Mouse (Mus musculus): ENCODE data around the gene Cd59b. TPM values are rescaled to one million over a fixed set of nuclear protein-coding genes. Genes with fewer than 3 reads are reported as not detected.

The Cd59b gene
- 0.71 and 2.7 TPM in 2 replicates for polyA plus RNA-seq (2012; rRNA removed; ENCODE audit: low replicate concordance)

DNA sequence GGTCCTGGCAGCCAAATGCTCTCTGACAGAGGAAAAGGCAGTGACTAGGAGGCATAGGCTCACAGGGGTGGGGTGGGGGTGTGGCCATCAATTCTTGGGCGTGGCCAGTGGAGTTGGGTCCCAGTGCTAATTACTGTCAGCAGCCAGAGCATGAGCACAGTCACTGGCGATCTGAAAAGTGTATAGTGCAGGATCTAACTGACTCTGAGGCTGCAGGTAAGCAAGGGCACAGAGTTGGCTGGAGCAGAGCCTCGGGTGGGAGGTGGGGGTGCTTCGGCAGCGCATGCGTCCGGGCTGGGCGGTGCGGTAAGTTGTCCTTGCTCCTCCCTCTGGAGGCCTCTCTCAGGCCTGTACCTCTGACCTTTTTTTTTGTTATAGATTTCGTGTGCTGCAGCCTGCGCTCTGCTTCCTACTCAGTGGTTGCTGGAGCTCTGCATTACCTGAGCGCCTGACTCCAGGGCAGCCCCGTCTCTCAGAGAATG lies at the start of gene Cd59b:
Gene Cd59b (plus strand): TSS at position 146 of the 482 bp plus-strand sequence.

DNA sequence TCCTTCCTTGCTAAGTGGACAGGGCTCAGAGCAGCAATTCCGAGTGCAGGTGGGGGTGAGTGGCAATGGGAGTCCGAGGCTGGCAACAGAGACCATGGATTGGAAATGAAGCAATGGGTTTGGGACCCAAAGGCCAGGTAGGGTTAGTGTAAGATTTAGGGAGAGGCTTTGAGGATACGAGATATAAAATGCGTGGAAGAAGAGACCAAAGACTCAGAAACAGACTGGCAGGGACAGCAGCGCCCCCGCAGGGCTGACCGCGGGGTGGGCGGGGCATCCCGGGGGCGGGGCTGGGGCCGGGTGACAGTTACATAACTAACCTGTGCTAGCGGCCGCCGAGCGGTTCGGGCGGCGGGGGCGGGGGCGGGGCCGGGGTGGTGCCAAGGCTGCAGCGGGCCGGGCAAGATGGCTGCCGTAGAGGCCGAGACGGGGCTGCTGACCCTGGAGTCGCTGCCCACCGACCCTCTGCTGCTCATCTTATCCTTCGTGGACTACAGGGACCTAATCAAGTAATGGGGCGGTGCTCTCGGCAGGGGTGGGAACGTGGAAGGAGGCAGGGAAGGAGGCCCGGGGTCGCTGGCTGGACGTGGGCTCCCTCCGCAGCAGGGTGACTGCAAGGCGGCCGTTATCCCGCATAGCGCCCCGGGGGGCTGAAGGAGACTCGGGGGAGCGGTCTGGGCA lies 42.1 kb upstream of the Cd59b start, which contains the start of gene Fbxo3:
Gene Fbxo3 (plus strand): TSS at position 264 of the 681 bp plus-strand sequence.

DNA sequence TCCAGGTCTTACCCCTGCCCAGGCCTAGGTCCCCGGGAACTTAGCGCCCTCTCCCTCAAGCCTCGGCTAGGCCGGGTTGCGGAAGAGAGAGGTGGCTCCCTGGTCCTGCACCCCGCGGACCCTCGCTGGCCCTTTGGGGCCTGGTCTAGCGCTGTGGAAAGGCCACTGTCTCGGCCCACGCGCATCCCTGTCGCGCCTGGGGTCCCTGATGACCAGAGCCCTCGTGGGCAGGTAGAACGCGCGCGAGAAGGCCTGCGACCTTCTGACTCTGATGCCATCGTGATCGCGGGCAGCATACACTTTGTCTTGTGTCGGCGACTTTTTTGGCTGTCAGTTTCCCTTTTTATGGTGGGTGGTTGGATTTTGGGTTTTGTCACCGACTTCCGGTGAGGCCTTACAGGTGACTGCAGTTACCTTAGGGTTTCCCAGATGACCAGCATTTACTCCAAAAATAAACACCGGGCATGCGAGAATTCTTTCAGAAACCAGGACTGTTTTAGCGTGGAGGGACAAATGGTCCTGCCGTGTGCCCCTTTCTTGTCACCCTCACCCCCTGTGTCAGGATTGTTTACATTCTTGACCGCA lies 41.4 kb upstream of the Cd59b start, which contains the start of gene 4931422A03Rik:
Gene 4931422A03Rik (minus strand): TSS at position 223 of the 585 bp plus-strand sequence.

DNA sequence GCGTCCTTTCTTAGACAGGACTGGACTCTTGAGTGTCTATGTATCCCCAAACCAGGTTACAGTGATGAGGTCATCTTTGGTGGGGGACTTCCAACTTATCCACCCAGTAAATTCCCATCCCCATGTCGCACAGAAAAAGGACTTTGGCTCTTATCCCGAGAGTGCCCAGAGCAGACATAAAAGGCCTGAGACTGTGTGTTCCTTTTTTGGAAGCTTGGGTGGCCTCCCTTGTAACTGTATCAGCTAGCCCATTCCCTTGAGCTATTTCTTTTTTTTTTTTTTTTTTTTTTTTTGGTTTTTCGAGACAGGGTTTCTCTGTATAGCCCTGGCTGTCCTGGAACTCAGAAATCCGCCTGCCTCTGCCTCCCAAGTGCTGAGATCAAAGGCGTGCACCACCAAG lies 4.1 kb upstream of the Cd59b start, which contains the start of gene Gm10912:
Gene Gm10912 (plus strand): TSS at position 301 of the 400 bp plus-strand sequence.

DNA sequence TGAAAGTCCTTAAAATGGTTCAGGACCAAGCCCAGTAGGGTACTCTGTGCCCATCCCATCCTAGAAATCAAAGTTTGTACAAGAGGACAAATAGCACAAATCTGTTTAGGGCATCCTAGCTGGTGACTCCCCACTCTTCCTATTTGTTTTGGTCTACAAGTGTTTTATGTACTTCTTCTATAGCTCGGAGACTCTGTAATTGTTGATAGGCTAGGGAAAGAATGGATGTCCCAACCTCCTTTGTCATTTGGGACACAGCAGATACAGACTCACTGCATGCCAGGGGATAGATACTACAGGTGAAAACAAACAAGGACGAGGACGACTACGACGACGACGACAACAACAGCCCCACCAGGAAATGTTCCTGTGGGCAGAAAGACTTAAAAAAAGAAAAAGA lies 1.2 kb upstream of the Cd59b start, which contains the start of gene Gm10799:
Gene Gm10799 (minus strand): TSS at position 101 of the 400 bp plus-strand sequence.

DNA sequence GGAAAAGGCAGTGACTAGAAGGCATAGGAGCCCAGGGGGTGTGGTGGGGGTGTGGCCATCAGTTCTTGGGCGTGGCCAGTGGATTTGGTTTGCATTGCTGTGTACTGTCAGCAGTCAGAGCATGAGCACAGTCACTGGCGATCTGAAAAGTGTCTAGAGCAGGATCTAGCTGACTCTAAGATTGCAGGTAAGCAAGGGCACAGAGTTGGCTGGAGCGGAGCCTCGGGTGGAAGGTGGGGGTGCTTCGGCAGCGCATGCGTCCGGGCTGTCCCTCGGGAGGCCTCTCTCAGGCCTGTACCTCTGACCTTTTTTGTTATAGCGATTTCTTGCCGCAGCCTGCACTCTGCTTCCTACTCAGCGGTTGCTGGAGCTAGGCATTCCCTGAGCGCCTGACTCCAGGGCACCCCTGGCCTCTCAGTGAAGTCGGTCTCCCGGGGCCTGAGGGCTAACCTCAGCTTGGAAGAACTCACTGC lies 26.1 kb downstream of the Cd59b start, which contains the start of gene Cd59a:
Gene Cd59a (plus strand): TSS at position 61 of the 473 bp plus-strand sequence.

DNA sequence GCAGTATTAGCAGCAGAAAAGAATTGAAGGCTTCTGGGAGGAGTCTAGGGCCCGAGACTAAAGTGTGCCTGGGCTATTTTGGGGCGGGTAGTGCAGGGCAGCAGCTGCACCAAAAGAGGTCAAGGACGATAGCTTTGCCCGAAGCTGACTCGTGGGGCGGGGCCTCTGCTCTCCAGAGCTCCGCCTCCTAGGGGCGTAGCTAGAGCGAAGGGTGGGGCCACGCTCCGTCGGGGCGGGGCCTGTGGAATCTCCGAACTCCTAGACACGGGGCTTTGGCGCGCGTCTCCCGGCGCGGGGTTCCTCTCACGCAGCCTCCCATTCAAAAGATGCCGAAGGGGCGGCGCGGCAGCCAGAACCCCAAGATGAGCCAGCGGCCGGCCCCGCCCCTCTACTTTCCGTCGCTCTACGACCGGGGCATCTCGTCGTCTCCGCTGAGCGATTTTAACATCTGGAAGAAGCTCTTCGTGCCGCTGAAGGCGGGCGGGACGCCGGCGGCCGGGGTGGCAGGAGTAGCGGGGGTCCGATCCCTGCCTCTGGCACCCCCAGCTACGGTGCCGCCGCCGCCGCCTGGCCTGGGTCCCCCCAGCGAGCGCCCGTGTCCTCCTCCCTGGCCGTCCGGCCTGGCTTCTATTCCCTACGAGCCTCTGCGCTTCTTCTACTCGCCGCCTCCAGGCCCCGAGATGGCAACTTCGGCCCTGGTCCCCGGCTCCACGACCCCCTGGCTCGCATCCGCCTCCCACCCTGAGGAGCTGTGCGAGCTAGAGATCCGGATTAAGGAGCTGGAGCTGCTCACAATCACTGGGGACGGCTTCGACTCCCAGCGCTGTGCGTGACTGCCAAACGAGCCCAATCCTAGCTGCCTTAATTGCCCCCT lies 53.1 kb downstream of the Cd59b start, which contains the start of gene A930018P22Rik:
Gene A930018P22Rik (plus strand): TSS at position 265 of the 874 bp plus-strand sequence.

Other genes starting within 250 kb of the Cd59b start
- 4.4 and 7.9 TPM in 2 replicates for gene Lmo2, start 111.9 kb upstream of the Cd59b start, polyA plus RNA-seq (2012; rRNA removed; ENCODE audit: low replicate concordance)
- 2.9 and 3.5 TPM in 2 replicates for gene Fbxo3, start 42.1 kb upstream of the Cd59b start, polyA plus RNA-seq (2012; rRNA removed; ENCODE audit: low replicate concordance)
- gene 4931422A03Rik, start 41.5 kb upstream of the Cd59b start, polyA plus RNA-seq (2012; rRNA removed; ENCODE audit: low replicate concordance) = not detected in 2 replicates
- not detected in 2 replicates for gene Gm10912, start 4.0 kb upstream of the Cd59b start, polyA plus RNA-seq (2012; rRNA removed; ENCODE audit: low replicate concordance)
- not detected in 2 replicates for gene Gm10799, start 1.3 kb upstream of the Cd59b start, polyA plus RNA-seq (2012; rRNA removed; ENCODE audit: low replicate concordance)
- 3.1 and 3.4 TPM in 2 replicates for gene Cd59a, start 26.0 kb downstream of the Cd59b start, polyA plus RNA-seq (2012; rRNA removed; ENCODE audit: low replicate concordance)
- 0.23 TPM in 1 of 2 replicates, not detected in the other for gene A930018P22Rik, start 52.9 kb downstream of the Cd59b start, polyA plus RNA-seq (2012; rRNA removed; ENCODE audit: low replicate concordance)